Mouse (Mus musculus) kidney, adult 18-20 months (tissue): ENCODE data around the gene Fam76a.
"Not testable (repeated sequence)": the region's sequence is repeated elsewhere in the genome, so short reads cannot be mapped to it uniquely, and the experiment has no call there.

Source experiments
- DNase-seq: peaks from one replicate; pipeline ENCODE4 v3.0.0; 2021

Gene Fam76a

DNA sequence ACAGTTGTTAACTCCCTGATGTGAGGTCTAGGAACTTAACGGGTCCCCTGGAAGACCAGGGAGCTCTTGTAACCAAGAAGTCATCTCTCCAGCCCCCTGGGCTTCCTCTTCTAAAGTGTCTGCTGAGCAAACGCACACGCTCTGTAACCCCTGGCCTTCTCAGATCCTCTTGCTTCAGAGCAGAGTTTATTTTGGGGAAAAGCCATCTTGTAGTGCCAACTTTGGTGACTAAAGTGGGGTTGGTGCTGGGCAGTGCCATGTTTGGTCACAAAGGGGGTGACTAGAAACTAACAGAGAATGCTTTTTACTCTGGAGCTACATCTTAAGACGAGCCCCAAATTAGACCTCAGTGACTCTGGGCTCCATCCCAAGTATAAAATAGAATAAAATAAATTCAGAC, 22.4 kb upstream of the Fam76a start:
- no peak for DNase-seq

DNA sequence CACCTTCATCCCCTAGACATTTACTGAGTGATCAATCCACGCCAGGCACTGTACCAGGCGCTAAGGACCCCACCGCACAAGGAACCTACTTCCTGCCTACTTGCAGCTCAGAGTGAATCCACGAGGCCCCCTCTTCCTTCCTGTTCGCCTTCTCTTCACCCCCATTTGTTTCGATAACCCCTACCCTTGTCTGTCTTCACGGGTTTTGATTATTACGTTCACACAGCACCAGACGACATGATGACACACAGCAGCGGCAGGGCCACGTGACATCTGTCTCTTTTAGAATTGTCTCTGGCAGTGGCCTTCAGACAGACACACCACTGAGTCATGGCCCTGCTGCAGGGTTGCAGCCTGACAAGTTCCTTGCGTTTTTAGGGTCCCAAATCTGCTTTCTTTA, 21.7 kb upstream of the Fam76a start:
- DNase-seq: no peak

DNA sequence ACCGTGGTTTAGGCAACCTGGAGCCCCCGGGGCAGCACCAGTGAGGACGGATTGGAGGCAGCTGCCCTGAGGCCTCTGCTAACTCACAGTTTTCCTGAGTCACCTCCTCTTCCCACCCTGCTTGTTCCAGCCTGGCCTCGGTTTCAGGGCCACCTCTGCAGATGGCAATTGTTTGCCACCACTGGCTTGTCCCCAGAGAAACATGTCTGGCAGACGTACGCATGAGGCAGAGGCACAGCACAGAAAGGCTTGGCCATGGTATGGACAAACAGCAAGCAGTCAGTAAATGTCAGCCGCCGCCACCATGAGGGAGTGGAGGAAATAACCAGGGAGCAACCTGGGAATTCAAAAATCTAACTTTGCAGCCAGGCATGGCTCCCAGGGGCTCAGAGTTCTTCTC, 20.7 kb upstream of the Fam76a start:
- no peak for DNase-seq

DNA sequence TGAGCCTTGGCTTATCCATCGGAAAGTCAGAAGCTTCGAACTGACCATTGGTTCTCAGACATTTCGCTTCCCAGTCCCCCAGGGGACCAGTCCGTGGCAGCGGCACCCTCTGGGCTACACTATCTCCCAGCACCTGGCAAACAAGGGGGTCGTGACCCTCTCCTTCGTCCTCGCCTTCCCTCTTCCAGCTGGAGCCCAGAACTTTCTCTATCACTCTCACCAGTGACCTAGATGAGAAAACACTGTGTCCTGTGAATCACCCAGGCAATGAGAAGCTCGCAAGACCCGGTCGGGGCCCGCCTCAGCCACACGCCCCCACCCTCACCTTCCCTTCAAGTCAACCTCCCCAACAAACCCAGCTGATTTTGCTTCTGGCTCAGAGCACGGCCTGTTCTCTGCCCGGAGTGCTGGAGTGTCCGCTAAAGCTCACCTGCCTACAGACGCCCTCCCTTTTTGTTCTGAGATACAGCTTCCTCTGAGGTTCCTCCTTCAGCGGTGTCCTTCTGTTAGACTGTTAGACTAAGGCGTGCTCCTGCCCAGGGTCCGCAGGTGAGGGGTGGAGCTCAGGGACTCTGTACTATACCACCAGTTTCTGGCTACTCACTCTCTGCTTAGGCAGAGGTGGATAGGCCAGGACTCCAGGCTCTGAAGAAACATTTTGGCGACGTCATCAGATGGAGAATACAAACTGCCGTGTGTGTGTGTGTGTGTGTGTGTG, 18.8 kb upstream of the Fam76a start:
- no peak for DNase-seq

DNA sequence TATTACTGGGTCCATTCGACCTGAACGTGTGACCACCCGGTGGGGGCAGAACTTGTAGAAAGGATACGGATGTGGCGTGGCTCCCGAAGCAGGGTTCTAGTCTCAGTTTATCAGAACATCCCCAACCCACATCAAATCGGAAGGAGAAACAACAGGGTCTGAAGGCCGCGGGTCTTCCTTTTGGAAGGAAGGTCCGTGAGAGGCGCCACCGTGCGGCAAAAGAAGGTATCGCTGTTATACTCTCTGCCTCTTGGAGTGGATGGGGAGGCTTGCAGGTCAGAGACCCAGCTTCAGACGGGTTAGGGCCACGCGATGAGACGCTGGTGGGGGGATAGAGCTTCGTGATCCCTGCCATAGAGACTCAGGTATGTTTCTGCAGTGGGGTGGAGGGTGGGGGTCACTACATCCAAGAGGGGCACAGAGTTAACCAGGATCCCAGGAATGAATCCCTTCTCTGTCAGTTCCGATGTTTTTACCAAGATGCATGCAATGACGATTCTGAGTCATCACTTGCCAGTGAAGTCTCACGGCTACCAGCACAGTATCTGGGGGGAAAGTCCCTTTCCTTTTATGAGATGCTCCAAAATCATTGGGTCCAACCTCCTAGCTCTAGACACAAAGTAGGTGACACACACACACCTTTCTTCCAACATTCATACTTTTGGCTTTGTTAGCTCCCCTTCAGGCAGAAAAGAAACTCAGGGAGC, 17.2 kb upstream of the Fam76a start:
- DNase-seq: peak; percentile 74

DNA sequence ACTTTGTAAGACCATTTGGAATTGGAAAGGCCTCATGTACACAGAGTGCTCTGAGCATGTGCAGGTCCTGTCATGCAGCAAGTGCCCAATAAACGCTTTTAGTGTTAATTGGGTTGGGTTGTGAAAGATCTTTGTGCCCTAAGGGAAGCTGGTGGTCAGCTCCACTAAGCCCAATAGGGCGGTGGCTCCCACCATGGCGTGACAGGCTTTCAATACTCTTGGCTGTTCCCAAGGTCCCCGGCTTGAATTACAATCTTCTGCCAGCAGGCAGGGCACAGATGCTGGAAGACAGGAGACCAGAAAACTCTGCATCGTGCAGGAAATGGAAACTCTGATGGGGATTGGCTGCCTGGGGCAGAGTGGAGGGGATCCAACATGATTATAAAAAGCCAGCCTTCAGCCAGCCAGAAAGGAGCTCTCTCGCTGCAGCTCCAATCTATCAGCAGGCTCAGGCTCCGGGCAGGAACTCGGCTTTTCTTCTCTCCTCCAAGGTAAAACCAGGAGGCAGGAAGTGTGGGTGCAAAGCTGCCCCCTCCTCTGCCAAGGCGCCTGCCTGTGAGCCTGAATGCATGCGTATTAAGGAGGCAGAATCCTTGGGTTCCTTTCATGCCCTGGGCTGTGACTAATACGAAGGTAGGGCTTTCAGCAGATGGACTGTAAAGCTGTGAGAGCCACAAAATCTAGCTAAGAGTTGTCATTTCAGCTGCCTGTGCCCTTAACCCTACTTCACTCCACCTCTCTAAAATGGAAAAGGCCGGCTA, 16.0 kb upstream of the Fam76a start:
- peak; percentile 38 for DNase-seq

DNA sequence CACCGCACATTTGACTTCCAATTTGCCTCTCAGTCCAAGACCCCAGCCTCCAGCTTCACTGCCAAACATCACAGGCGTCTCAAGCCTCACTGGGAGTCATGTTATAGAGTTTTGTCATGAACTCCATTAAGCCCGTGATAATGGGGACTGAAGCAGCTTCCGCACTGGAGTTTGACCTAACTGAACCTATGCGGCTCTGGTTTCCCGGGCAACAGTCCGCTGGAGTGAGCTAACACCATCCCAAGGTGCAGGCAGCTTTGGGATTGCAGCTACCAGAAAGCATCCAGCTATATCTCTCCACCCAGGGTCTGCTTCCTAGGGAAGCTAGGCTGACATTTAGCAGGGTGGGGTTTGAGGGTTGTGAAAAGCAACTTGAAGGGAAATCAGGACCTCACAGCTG, 12.3 kb upstream of the Fam76a start:
- DNase-seq: no peak

DNA sequence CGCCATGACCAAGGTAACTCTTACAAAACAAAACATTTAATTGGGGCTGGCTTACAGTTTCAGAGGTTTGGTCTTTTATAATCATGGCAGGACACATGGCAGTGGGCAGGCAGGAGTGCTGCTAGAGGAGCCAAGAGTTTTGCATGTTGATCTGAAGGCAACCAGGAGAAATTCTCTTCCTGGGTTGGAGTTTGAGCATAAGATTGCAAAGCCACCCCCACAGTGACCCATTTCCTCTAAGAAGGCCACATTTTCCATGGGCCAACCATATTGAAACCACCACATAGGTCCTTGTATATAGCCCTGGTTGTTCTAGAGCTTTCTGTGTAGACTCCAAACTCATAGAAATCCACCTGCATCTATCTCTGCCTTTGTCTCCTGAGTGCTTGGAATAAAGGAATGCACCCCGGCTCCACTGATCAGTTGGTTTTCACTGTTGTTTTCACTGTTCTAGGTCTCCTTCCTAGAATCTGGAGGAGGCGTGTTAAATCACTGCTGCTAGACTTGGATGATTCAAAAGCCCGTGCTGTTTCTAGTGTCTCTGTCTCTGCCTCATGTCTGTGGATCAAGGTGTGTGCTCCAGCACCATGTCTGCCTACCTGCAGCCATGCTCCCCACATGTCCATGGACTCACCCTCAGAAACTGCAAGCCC, 10.5 kb upstream of the Fam76a start:
- no peak for DNase-seq

DNA sequence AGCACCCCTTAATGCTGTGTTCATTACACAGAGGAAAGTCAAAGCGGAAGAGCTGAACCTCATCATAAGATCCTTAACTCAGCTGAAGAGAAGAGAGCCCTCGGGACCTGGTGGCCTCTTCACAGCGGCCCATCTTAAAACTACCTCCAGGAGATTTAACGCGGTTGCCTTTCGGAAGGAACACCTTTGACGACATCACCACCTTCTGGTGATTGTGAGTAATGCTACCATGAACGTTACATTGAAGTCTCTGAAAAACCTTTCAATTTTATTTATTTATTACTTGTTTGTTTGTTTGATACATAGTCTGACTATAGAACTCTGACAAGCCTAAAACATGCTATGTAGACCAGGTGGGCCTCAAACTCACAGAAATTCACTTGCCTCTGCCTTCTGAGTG, 8.4 kb upstream of the Fam76a start:
- peak; percentile 60 for DNase-seq

DNA sequence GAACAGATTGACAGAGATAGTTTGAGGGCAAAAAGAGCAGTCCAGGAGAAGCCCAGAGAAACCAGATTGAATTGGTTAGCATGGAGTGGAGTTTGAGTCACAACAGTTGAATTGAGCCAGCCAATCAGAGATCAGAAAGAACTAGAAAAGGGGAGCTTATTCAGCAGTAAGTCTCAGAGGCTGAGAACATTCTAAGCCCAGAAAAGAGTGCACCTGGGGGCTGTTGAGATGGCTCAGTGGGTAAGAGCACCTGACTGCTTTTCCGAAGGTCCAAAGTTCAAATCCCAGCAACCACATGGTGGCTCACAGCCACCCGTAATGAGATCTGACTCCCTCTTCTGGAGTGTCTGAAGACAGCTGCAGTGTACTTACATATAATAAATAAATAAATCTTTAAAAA, 4.2 kb upstream of the Fam76a start:
- DNase-seq: peak; percentile 17

DNA sequence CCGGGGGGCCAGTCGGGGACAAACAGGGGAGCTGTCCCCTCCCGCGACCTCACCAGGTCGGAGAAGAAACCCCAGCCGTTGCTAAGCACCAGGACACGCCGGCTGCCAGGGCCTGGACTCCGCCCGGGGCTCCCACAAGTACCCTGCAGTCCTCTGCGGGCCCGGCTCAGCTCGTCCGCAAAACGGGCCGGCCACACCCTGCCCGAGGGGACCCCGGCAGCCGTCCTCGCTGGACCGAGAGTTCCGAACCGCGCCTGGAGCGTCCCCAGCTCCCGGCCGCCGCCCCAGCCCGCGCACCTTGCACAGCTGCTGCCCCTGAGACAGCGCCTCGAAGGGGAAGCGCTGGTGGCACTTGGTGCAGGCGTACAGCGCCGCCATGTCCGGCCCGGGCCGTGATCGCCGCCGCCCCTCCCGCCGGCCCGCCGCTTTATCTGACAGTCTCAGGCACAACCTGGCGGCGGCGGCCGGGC, 262 bp downstream of the Fam76a start:
- DNase-seq: no peak

DNA sequence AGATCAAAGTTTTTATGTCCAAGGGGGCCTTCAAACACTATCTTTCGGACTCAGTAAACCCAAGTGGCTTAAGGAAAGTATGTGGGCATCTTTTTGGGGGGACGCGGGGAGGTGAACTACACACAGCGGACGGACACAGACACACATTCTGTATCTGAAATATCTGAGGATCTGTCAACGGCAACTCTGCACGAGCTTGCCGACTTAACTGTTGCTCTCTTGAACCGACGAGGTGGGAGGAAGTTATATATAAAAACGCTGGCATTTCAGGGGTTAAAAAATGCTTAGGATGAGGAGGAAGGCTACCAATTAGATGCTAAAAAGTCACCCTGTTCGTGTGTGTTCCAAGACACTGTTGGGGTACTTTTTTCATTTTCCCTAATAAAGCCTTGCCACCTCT, 870 bp downstream of the Fam76a start:
- DNase-seq: no peak

DNA sequence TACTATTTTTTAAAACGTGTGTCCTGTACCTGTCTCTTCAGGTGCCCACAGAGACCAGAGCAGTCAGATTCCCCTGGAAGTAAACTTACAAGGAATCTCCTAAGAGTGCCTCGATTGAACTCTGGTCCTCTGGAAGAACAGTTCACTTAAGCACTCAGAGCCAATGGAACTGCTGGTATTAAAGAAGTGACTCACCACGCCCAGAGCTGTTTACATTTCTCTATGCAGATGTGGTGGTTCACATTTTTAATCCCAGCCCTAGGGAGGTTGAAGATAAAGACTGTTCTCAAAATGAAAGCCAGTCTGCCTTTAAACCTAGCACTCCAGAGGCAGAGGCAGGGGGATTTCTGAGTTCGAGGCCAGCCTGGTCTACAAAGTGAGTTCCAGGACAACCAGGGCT, 2.2 kb downstream of the Fam76a start:
- DNase-seq: no peak

DNA sequence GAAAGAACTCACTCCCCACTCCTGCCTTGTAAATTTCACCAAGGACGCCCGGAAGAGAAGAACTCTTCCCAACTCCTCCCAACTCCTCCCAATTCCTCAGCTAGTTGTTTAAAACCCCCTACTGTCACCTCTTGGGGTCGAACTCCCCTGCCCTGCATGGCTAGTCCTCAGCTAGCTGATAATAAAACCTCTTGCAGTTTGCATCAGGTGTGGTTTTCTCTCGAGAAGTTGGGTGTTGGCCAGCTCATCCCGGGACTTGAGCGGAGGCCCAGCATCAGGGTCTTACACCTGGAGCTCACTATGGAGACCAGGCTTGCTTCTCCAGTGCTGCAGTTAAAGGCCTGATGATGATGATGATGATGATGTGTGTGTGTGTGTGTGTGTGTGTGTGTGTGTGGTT, 3.9 kb downstream of the Fam76a start:
- not testable (repeated sequence) for DNase-seq

DNA sequence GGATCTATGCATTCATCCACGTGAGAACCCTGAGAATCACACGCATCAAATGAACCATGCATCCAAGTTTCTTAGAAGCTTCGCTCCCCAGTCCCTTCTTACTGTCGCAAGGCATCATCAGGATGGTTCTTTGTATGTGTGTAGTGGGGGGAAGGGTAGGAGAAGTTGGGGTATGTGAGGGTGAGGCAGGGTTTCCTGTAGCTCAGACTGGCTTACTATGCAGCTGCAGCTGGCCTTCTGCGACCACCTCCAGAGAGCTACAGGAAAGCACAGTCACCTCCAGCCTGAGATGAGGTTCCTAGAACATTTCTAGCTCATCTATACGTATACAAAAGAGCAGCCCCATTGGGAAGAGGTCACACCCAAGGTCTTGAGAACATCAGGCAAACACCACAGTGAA, 10.2 kb downstream of the Fam76a start:
- DNase-seq: no peak

DNA sequence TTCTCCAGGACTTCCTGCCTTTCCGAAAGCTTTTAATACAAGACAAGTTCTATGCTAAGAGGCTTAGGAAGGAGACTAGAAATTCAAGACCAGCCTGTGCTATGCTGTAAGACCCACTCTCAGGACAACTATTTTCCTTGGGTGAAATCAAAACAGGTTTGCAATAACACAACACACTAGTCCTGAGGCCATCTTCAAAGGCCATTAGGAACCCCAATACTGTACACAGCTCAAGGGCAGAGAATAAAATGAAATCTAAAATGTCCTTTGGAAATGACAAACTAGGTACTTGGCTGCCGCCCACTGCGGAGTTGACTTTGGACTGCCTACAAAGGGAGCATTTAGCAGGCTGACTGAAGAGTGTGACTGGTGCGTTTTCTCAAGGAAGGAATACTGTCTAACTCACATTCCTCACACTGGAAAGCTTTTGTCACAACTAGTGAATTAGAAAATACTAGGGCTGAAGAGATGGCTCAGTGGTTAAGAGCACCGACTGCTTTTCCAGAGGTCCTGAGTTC, 16.5 kb downstream of the Fam76a start:
- DNase-seq: peak; percentile 50

DNA sequence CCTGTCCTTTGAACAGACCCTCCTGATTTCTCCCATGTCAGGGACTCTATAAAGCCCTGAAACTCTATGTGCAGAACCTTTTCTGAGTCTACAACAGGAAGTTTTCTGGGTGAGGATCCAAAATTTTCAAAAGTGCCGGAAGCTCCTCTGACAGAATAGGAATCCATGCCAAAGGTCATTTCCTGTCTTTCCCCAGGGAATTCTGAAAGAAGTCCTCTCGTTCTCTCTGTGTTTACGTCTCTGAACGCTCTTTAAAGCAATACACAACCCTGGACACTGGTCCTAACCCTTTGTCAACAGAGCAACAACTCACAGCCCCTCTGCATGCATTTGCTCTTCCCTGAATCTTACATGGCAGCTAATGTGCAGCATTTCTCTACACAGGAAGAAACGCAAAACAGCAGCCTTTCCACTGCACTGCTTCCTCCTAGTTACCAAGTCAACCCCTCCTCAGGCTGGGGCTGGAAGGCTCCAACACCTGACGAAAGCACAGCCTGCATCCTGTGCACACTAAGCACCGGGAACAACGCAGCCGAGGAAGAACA, 17.5 kb downstream of the Fam76a start:
- peak; percentile 49 for DNase-seq

DNA sequence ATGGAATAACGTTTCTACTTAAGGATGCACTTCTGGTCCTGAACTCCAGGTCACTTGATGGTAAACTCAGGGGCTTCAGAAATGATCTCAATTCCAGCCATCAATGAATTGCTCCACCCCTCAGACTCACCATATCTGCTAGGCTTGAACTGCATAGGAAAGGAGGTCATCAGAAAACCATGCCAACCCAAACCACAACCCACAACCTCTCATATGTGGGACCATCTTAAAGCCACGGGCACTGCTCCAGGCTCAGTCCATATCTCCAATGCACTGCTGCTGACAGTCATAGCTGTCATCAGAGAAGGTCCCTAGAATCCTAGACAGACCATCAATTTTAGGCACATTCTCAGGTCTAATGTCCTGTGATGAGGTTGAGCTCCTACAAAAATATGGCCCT, 18.3 kb downstream of the Fam76a start:
- no peak for DNase-seq

DNA sequence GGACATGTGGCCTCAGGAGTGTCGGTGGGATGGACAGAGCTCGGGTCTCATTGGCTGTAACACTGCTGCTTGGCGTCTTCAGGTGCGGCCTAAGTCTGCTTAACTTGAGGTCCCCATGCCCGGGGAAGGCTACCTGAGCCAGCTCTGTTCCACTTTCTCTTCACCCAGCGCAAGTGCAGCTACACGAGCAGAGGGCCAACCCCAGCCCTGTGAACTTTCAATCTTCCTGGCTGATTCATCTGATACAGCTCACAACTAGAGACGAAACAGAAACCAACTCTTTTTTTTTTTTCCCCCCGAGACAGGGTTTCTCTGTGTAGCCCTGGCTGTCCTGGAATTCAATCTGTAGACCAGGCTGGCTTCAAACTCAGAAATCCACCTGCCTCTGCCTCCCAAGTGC, 24.2 kb downstream of the Fam76a start:
- no peak for DNase-seq

DNA sequence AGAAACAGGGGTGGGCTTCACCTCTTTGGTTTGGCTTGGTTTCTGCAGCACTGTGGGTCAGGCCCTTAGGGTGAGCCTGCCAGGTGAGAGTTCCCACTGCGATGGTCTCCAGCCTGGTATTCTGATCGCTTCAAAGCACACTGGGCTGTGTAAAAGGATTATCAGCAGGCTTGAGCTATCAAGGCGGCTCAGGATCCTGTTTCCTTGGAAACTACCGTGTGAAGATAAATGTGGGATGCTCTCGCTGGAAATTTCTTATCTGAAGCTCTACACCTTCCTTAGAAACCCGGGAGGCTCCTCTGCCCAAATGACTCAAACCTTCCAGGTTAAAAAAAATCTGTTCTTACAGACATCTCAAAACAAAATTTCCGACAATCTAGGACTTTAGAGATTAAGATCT, 28.0 kb downstream of the Fam76a start:
- DNase-seq: no peak

DNA sequence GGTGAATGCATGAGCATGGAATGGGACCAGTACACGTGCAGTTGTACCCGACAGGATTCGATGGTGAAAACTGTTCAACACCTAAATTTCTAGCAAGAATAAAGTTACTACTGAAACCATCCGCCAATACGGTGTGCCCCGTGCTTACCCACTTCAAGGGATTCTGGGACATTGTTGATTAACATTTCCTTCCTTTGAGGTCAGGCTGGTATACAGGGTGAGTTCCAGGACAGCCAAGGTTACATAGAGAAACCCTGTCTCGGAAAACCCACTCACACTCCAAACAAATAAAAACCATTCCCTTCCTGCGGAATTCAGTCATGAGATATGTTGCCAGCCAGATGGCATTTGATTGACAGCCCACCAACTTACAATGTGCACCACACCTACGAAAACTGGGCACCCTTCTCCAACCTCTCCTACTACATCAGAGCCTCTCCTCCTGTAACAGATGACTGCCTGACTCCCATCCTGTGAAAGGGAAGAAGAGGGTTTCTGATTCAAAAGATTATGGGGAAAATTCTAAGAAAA, 37.4 kb downstream of the Fam76a start:
- DNase-seq: no peak

DNA sequence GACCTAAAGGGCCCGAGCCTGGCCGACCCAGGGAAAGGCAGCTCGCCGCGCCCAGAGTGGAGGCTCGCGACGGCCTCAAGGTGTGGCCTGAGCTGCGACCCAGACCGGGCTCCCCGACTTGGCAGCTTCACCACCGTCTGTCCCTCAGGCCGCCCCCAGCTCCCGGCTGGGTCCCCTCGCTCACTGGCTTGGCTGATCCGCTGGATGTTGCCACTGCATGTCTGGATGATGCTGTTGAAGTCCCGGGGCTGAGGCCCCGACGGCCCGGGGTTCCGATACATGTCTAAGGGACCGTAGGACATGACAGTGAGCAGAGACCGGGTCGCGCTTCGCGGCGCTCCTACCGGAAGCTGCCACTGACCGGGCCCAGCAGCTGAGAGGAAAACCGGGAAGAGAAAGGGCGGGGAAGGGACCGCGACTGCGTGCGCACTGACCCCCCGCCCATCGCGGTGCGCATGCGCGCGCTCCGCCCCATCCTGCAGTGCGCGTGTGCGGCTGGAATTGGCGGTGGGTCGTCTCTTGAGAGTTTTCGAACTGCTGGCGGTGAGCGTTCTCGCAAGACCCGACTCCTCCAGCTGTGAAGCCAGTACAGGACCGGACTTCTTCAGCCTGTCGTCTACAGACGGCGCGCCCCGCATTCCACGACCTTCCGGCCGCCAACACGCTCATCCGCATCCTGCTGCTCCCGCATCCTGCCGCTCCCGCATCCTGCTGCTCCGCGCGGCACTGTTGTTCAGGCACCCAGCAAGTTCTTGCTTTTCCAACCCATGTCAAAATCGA, 38.1 kb downstream of the Fam76a start, which contains the start of gene Stx12:
Gene Stx12, minus strand, starts transcription at position 446 of the 780 bp plus-strand sequence.
- DNase-seq: peak; percentile 91
